Mouse (Mus musculus) forebrain, embryonic 11.5 days (tissue): ENCODE results near the gene Shank2. TPM values are rescaled to one million over a fixed set of nuclear protein-coding genes. Genes with fewer than 3 reads are reported as not detected.

Source experiments
- ATAC-seq: fragments of 200-750 bp; cut with Nextera tagmentation; replicated peaks from 2 replicates; pipeline ENCODE4 v1.8.0; 2017; ENCODE audit warnings: moderate TSS enrichment; ENCODE audit not compliant: low FRiP score
- DNase-seq: peaks from one replicate; pipeline ENCODE4 v3.0.0-alpha.2; 2017; ENCODE audit warnings: low spot score
- H3K27ac ChIP-seq: fragments of 300-500 bp; sonication (generic); 2 replicates; pipeline ENCODE4 v1.5.1; 2014; ENCODE audit warnings: low read depth, low read length
- H3K27me3 ChIP-seq: fragments of 300-500 bp; sonication (generic); 2 replicates; pipeline ENCODE4 v1.6.1; 2014; ENCODE audit warnings: mild to moderate bottlenecking, low read length, mixed read lengths; ENCODE audit not compliant: control insufficient read depth, insufficient read depth
- H3K36me3 ChIP-seq: fragments of 300-500 bp; sonication (generic); 2 replicates; pipeline ENCODE4 v1.6.1; 2014; ENCODE audit warnings: mild to moderate bottlenecking, low read length, moderate library complexity, mixed read lengths; ENCODE audit not compliant: control insufficient read depth, insufficient read depth
- H3K4me1 ChIP-seq: fragments of 300-500 bp; sonication (generic); replicated peaks from 2 replicates; pipeline ENCODE4 v1.6.1; 2014; ENCODE audit warnings: low read length, mixed read lengths; ENCODE audit not compliant: control insufficient read depth, insufficient read depth
- H3K4me2 ChIP-seq: fragments of 300-500 bp; sonication (generic); 2 replicates; pipeline ENCODE4 v1.6.1; 2014; ENCODE audit warnings: low read depth, mild to moderate bottlenecking, low read length, moderate library complexity, mixed read lengths; ENCODE audit not compliant: severe bottlenecking
- H3K4me3 ChIP-seq: fragments of 300-500 bp; sonication (generic); 2 replicates; pipeline ENCODE4 v1.5.1; 2014; ENCODE audit warnings: low read depth, low read length
- H3K9ac ChIP-seq: fragments of 300-500 bp; sonication (generic); 2 replicates; pipeline ENCODE4 v1.6.1; 2014; ENCODE audit warnings: low read length
- H3K9me3 ChIP-seq: fragments of 300-500 bp; sonication (generic); 2 replicates; pipeline ENCODE4 v1.6.1; 2016; ENCODE audit warnings: low read length, mixed read lengths; ENCODE audit not compliant: control insufficient read depth
- WGBS: fragments of 180-500 bp; shearing (Covaris S2); extraction: QIAGEN DNeasy Blood & Tissue Kit; methylation state at CpG from one replicate; pipeline ENCODE4 v1.1.7; 2014; 5-methylcytosine and 5-hydroxymethylcytosine counted together
- polyA plus RNA-seq: library from polyadenylated mRNA; unstranded; fragments of >200 nt; fragmentation: Nextera tagmentation; extraction: Ambion mirVana; gene quantifications from 2 replicates; pipeline ENCODE4 v1.2.1, GENCODE M21; 2014

Shank2 gene
- polyA plus RNA-seq, 1 experiment from 2014 or later = 2.2 TPM

GRCm38 (mm10) chr7:144316224-144316623 lies 314.5 kb downstream of the Shank2 start:
- H3K4me3 ChIP-seq = no peak overlapping the region
- H3K9ac ChIP-seq = no peak overlapping the region
- H3K4me2 ChIP-seq = no peak overlapping the region
- no peak overlapping the region for H3K27ac ChIP-seq
- WGBS = 87% methylated on average over 6 of the region's 6 CpGs
- peaks cover 5% of the 10 kb centered on the region; the same call in 1 of the 2 replicates for H3K4me1 ChIP-seq
- no peak for ATAC-seq
- DNase-seq = no peak
- no peaks in the 10 kb centered on the region for H3K27me3 ChIP-seq
- no peaks in the 10 kb centered on the region for H3K9me3 ChIP-seq
- no peaks in the 10 kb centered on the region for H3K36me3 ChIP-seq

- H3K9me3 ChIP-seq = no peaks in the 10 kb centered on the region
- H3K27me3 ChIP-seq = no peaks in the 10 kb centered on the region
- H3K4me1 ChIP-seq = peaks cover 5% of the 10 kb centered on the region; the same call in 1 of the 2 replicates
- no peak overlapping the region for H3K27ac ChIP-seq
- 29% methylated on average over 10 of the region's 10 CpGs for WGBS
- no peak overlapping the region for H3K9ac ChIP-seq
- ATAC-seq (peak; percentile 51; the same call in 1 of the 2 replicates), DNase-seq (peak; percentile 66)
- H3K4me3 ChIP-seq = no peak overlapping the region
- no peaks in the 10 kb centered on the region for H3K36me3 ChIP-seq
- no peak overlapping the region for H3K4me2 ChIP-seq
Observed at GRCm38 (mm10) chr7:144316797-144317196, 315.1 kb downstream of the Shank2 start.

- no peak overlapping the region for H3K27ac ChIP-seq
- 98% methylated on average over 2 of the region's 2 CpGs for WGBS
- H3K4me2 ChIP-seq = no peak overlapping the region
- no peak for ATAC-seq
- no peaks in the 10 kb centered on the region for H3K4me1 ChIP-seq
- no peak overlapping the region for H3K9ac ChIP-seq
- no peaks in the 10 kb centered on the region for H3K27me3 ChIP-seq
- H3K4me3 ChIP-seq = no peak overlapping the region
- no peaks in the 10 kb centered on the region for H3K36me3 ChIP-seq
- no peaks in the 10 kb centered on the region for H3K9me3 ChIP-seq
- DNase-seq = no peak
Observed at GRCm38 (mm10) chr7:144324077-144324476, 322.3 kb downstream of the Shank2 start.

- Histone ChIP-seq H3K36me3 (no peaks in the 10 kb centered on the region), H3K9ac (no peak overlapping the region), H3K4me3 (no peak overlapping the region), H3K9me3 (no peaks in the 10 kb centered on the region), H3K4me1 (no peaks in the 10 kb centered on the region), H3K27me3 (no peaks in the 10 kb centered on the region), H3K27ac (no peak overlapping the region), H3K4me2 (no peak overlapping the region)
- DNase-seq (no peak), ATAC-seq (no peak)
- 89% methylated on average over 6 of the region's 6 CpGs for WGBS
Observed at GRCm38 (mm10) chr7:144324861-144325260, 323.1 kb downstream of the Shank2 start.

GRCm38 (mm10) chr7:144325603-144326002 lies 323.9 kb downstream of the Shank2 start:
- DNase-seq = no peak
- no peaks in the 10 kb centered on the region for H3K4me1 ChIP-seq
- H3K9ac ChIP-seq = no peak overlapping the region
- H3K9me3 ChIP-seq = no peaks in the 10 kb centered on the region
- ATAC-seq = no peak
- H3K4me3 ChIP-seq = no peak overlapping the region
- H3K27ac ChIP-seq = no peak overlapping the region
- H3K4me2 ChIP-seq = no peak overlapping the region
- H3K27me3 ChIP-seq = no peaks in the 10 kb centered on the region
- WGBS = 93% methylated on average over 10 of the region's 10 CpGs
- H3K36me3 ChIP-seq = no peaks in the 10 kb centered on the region

GRCm38 (mm10) chr7:144329403-144329890 lies 327.7 kb downstream of the Shank2 start:
- ATAC-seq = no peak
- no peak overlapping the region for H3K4me2 ChIP-seq
- DNase-seq = no peak
- H3K9ac ChIP-seq = no peak overlapping the region
- H3K4me1 ChIP-seq = no peaks in the 10 kb centered on the region
- H3K27ac ChIP-seq = no peak overlapping the region
- no peaks in the 10 kb centered on the region for H3K27me3 ChIP-seq
- no peak overlapping the region for H3K4me3 ChIP-seq
- H3K36me3 ChIP-seq = no peaks in the 10 kb centered on the region
- WGBS = 79% methylated on average over 2 of the region's 2 CpGs
- H3K9me3 ChIP-seq = no peaks in the 10 kb centered on the region

GRCm38 (mm10) chr7:144336626-144337025 lies 334.9 kb downstream of the Shank2 start:
- no peaks in the 10 kb centered on the region for H3K4me1 ChIP-seq
- H3K4me3 ChIP-seq = no peak overlapping the region
- no peaks in the 10 kb centered on the region for H3K36me3 ChIP-seq
- no peaks in the 10 kb centered on the region for H3K9me3 ChIP-seq
- H3K4me2 ChIP-seq = no peak overlapping the region
- H3K27me3 ChIP-seq = no peaks in the 10 kb centered on the region
- no peak overlapping the region for H3K9ac ChIP-seq
- no peak overlapping the region for H3K27ac ChIP-seq
- DNase-seq = no peak
- ATAC-seq = no peak

GRCm38 (mm10) chr7:144338694-144339093 lies 337.0 kb downstream of the Shank2 start:
- ATAC-seq = no peak
- no peak overlapping the region for H3K9ac ChIP-seq
- no peaks in the 10 kb centered on the region for H3K36me3 ChIP-seq
- H3K4me3 ChIP-seq = no peak overlapping the region
- H3K27me3 ChIP-seq = no peaks in the 10 kb centered on the region
- H3K4me2 ChIP-seq = no peak overlapping the region
- no peak for DNase-seq
- H3K4me1 ChIP-seq = no peaks in the 10 kb centered on the region
- H3K27ac ChIP-seq = no peak overlapping the region
- H3K9me3 ChIP-seq = no peaks in the 10 kb centered on the region
- 94% methylated on average over 5 of the region's 5 CpGs for WGBS

GRCm38 (mm10) chr7:144340376-144340775 lies 338.6 kb downstream of the Shank2 start:
- H3K36me3 ChIP-seq = no peaks in the 10 kb centered on the region
- no peak for ATAC-seq
- H3K4me2 ChIP-seq = no peak overlapping the region
- WGBS = 93% methylated on average over 6 of the region's 6 CpGs
- no peaks in the 10 kb centered on the region for H3K27me3 ChIP-seq
- no peaks in the 10 kb centered on the region for H3K9me3 ChIP-seq
- H3K4me3 ChIP-seq = no peak overlapping the region
- no peaks in the 10 kb centered on the region for H3K4me1 ChIP-seq
- no peak overlapping the region for H3K27ac ChIP-seq
- no peak for DNase-seq
- no peak overlapping the region for H3K9ac ChIP-seq
